ENCODE assay signal across 15 mouse cellular contexts in the genomic region with DNA sequence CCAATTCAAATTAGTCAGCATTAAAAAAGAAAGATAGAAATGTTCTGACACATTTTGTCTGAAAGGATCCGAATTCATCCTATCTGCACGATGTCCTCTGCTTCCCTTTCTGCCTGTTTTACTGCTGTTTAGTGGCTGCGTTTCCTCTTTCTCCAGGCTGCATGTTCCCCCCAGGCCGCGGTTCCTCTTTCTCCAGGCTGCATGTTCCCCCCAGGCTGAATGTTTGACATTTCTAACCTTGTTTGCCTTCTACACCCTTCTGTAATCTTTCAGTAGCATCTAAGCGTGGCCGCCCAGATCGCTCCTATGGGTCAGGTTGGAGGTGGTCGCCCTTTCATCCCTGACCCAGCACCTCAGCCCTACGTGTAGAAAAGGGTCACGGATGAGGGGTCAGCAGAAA.
DNase-seq lines count a peak whose midpoint lies in the region; ATAC-seq lines count a peak whose summit lies in the region.
"Had no signal": no experiment of that assay in that cellular context is flagged by ENCODE, and none has a peak within 500 bp of the region (broad histone marks: within the 10 kb centered on the region; RNA-seq: fewer than 3 reads in every experiment).

No protein-coding gene starts in this region.

- ATAC-seq in midbrain, embryonic 14.5 days (ENCODE audit: low FRiP score, low TSS enrichment), result no peak
- ATAC-seq in liver, embryonic 12.5 days, result no peak
- no peak for ATAC-seq in kidney, embryonic 15.5 days (replicated peaks; ENCODE audit: low FRiP score)
- ATAC-seq: intestine, postnatal 0 days had no signal

- no peak overlapping the region for H3K4me2 ChIP-seq in midbrain, embryonic 14.5 days (ENCODE audit: low read length)
- H3K4me2 ChIP-seq in liver, embryonic 12.5 days, result peak overlapping the region; percentile 10; the same call in 1 of the 2 replicates
- H3K4me2 ChIP-seq in kidney, embryonic 15.5 days, result no peak overlapping the region
- H3K4me2 ChIP-seq: lung, embryonic 15.5 days had no signal

- peak; percentile 10 for DNase-seq in adrenal gland, adult 2 months
- DNase-seq in adrenal gland, adult 18-20 months (ENCODE audit: low spot score in 2 of 2), result no peak
- DNase-seq in midbrain, embryonic 10.5 days (ENCODE audit: low spot score), result peak; percentile 6
- DNase-seq in midbrain, embryonic 14.5 days, result no peak
- DNase-seq in spleen, postnatal 36 days (ENCODE audit: low spot score in 2 of 2), result peak; percentile 52 to 55
- no peak for DNase-seq in kidney, postnatal 10 days
- DNase-seq: cerebellum, adult 18-20 months; embryo, embryonic 11 days; heart, postnatal 4 days; thymus, postnatal 36 days had no signal

- no peak overlapping the region for H3K27ac ChIP-seq in midbrain, embryonic 10.5 days (replicated peaks)
- H3K27ac ChIP-seq in midbrain, embryonic 14.5 days (replicated peaks; ENCODE audit: low read depth, low read length), result no peak overlapping the region
- H3K27ac ChIP-seq in liver, embryonic 12.5 days, result no peak overlapping the region
- H3K27ac ChIP-seq in kidney, embryonic 15.5 days, result no peak overlapping the region
- H3K27ac ChIP-seq: lung, embryonic 15.5 days had no signal

- H3K27me3 ChIP-seq in midbrain, embryonic 10.5 days (ENCODE audit: low read depth, poor library complexity, severe bottlenecking), result no peaks in the 10 kb centered on the region; the same call in 1 of the 2 replicates
- H3K27me3 ChIP-seq in midbrain, embryonic 14.5 days (ENCODE audit: control insufficient read depth, insufficient read depth, low read length), result no peaks in the 10 kb centered on the region
- H3K27me3 ChIP-seq in liver, embryonic 12.5 days (replicated peaks), result no peaks in the 10 kb centered on the region
- no peaks in the 10 kb centered on the region for H3K27me3 ChIP-seq in kidney, embryonic 15.5 days
- H3K27me3 ChIP-seq: lung, embryonic 15.5 days had no signal

- H3K9me3 ChIP-seq in midbrain, embryonic 10.5 days (replicated peaks), result peaks cover 4% of the 10 kb centered on the region; the same call in 1 of the 2 replicates
- no peaks in the 10 kb centered on the region for H3K9me3 ChIP-seq in midbrain, embryonic 14.5 days (ENCODE audit: control insufficient read depth, low read length)
- H3K9me3 ChIP-seq in liver, embryonic 12.5 days (replicated peaks), result no peaks in the 10 kb centered on the region
- no peaks in the 10 kb centered on the region for H3K9me3 ChIP-seq in kidney, embryonic 15.5 days (replicated peaks)
- H3K9me3 ChIP-seq: lung, embryonic 15.5 days had no signal

- H3K4me1 ChIP-seq in midbrain, embryonic 10.5 days, result peaks cover 4% of the 10 kb centered on the region
- 0 out of 2 replicates have a peak, but pooled peaks cover 5% of the 10 kb centered on the region for H3K4me1 ChIP-seq in midbrain, embryonic 14.5 days (ENCODE audit: control insufficient read depth, insufficient read depth, low read length)
- H3K4me1 ChIP-seq in liver, embryonic 12.5 days, result peaks cover 16% of the 10 kb centered on the region
- no peaks in the 10 kb centered on the region for H3K4me1 ChIP-seq in kidney, embryonic 15.5 days

- no peak overlapping the region for H3K4me3 ChIP-seq in midbrain, embryonic 10.5 days
- no peak overlapping the region for H3K4me3 ChIP-seq in midbrain, embryonic 14.5 days (replicated peaks; ENCODE audit: low read depth, low read length)
- H3K4me3 ChIP-seq in liver, embryonic 12.5 days, result no peak overlapping the region
- no peak overlapping the region for H3K4me3 ChIP-seq in kidney, embryonic 15.5 days (replicated peaks)
- H3K4me3 ChIP-seq: erythroblast, embryonic 14.5 days; lung, embryonic 15.5 days had no signal

- WGBS in midbrain, embryonic 10.5 days, result 86% methylated on average over 11 of the region's 11 CpGs
- WGBS in midbrain, embryonic 14.5 days, result 84% methylated on average over 11 of the region's 11 CpGs
- 21% methylated on average over 11 of the region's 11 CpGs for WGBS in liver, embryonic 12.5 days (ENCODE audit: insufficient replicate concordance)
- 72% methylated on average over 11 of the region's 11 CpGs for WGBS in kidney, embryonic 15.5 days

- no peak overlapping the region for H3K9ac ChIP-seq in midbrain, embryonic 14.5 days (replicated peaks; ENCODE audit: low read length)
- no peak overlapping the region for H3K9ac ChIP-seq in liver, embryonic 12.5 days
- no peak overlapping the region for H3K9ac ChIP-seq in kidney, embryonic 15.5 days
- H3K9ac ChIP-seq: lung, embryonic 15.5 days had no signal

- H3K36me3 ChIP-seq in midbrain, embryonic 10.5 days, result no peaks in the 10 kb centered on the region
- H3K36me3 ChIP-seq in midbrain, embryonic 14.5 days (ENCODE audit: control insufficient read depth, insufficient read depth, low read length), result no peaks in the 10 kb centered on the region
- no peaks in the 10 kb centered on the region for H3K36me3 ChIP-seq in liver, embryonic 12.5 days
- no peaks in the 10 kb centered on the region for H3K36me3 ChIP-seq in kidney, embryonic 15.5 days
- H3K36me3 ChIP-seq: lung, embryonic 15.5 days had no signal

Comparison
In these comparisons a context has a peak if more than half of its experiments do, and no peak if none do; other contexts are left out.
1. DNase-seq: peak in adrenal gland, adult 2 months (single experiment), midbrain, embryonic 10.5 days (single experiment) and spleen, postnatal 36 days (2 of 2); none in adrenal gland, adult 18-20 months (0 of 2), midbrain, embryonic 14.5 days (single experiment) and kidney, postnatal 10 days (single experiment).